Mouse (Mus musculus) layer of hippocampus, postnatal 14 days (tissue): ENCODE data around the gene Mapk6. TPM values are rescaled to one million over a fixed set of nuclear protein-coding genes. Genes with fewer than 3 reads are reported as not detected.
A peak's percentile ranks its signal among the peaks of the same experiment; 100 is the strongest.

Experiments used
- DNase-seq, 2 experiments: peaks; one replicate each; pipeline ENCODE4 v3.0.0; 2021 to 2022; ENCODE audit warnings: low spot score in 2 of 2, mixed read lengths in 1 of 2
- total RNA-seq, 2 experiments: library from RNA; stranded (reverse); gene quantifications; 2 replicates each; pipeline ENCODE4 v1.2.3; 2021

Mapk6 gene
- total RNA-seq, 2 experiments from 2014 or later, result 40.6 to 42.1 TPM

DNA sequence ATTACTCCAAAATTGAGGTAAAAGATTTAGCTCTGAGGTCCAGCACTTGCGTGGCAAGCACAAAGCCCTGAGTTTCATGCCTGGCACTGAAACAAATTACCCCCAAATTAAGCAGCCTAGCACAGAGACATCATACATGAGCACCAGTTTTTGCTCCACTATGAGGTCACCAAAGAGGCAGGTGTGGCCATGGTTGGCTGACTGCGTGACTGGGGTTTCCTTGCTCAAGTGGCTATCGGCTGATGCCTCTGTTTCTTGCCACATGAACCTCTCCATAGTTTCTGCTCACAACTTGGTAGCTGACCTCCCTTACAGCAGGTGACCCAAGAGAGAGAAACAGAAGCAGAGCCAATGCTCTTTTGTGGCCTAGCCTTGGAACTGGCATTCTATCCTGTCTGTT lies 81.8 kb downstream of the Mapk6 start:
- DNase-seq, result no peak

- no peak for DNase-seq
Observed at GRCm38 (mm10) chr9:75322099-75322885, 87.5 kb downstream of the Mapk6 start.

DNA sequence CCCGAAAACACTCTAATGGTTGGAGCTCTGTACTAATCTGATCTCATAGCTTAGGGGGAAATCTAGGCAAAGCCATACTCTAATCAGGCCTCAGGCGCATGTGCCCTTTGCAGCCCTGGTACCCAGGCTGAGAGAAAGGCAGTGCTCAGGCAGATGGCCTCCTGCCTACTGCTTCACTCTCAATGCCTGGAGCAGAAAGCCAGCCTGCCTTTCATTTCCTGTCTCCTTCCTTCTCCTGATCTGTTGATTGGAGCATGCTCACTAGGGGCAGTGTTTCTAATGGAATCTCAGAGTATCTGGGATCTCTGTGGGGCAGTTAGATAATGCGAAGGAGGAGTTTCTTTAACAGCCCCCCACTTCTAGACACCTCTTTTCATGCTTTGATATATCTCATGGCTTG lies 90.4 kb downstream of the Mapk6 start:
- peak in 1 of 2 experiments; percentile 55 for DNase-seq

Other genes with a start within 250 kb of the Mapk6 start
- 1 to 10 TPM in 1 of 2 experiments, under 1 TPM in 1; 0.58 to 1.6 TPM for gene Myo5c, start 178.0 kb downstream of the Mapk6 start, total RNA-seq
- gene Gnb5, start 103.7 kb downstream of the Mapk6 start, total RNA-seq, result 100 to 1,000 TPM; 115 to 120 TPM
- under 1 TPM in 1 of 2 experiments, not detected in 1; 0.31 TPM for gene Bcl2l10, start 62.2 kb downstream of the Mapk6 start, total RNA-seq
- gene Leo1, start 31.5 kb upstream of the Mapk6 start, total RNA-seq, result 10 to 100 TPM; 23.6 to 23.7 TPM
- gene Tmod3, start 149.7 kb upstream of the Mapk6 start, total RNA-seq, result 10 to 100 TPM; 51.5 to 61.4 TPM
- gene Tmod2, start 201.3 kb upstream of the Mapk6 start, total RNA-seq, result 100 to 1,000 TPM; 420 to 434 TPM
- 10 to 100 TPM; 56.9 to 57.2 TPM for gene Lysmd2, start 215.7 kb upstream of the Mapk6 start, total RNA-seq